Mouse (Mus musculus) ES-Bruce4 (cell line): ENCODE results near the gene Prickle2. TPM values are rescaled to one million over a fixed set of nuclear protein-coding genes. Genes with fewer than 3 reads are reported as not detected.

ENCODE experiments used
- H3K27ac ChIP-seq: 2 replicates; pipeline ENCODE4 v1.5.1; 2012; ENCODE audit warnings: low read length, inconsistent platforms; ENCODE audit not compliant: insufficient read depth
- H3K27me3 ChIP-seq: 2 replicates; pipeline ENCODE4 v1.6.1; 2012; ENCODE audit warnings: mild to moderate bottlenecking, low read length, inconsistent platforms; ENCODE audit not compliant: control insufficient read depth, poor library complexity, insufficient read depth, severe bottlenecking
- H3K36me3 ChIP-seq: 2 replicates; pipeline ENCODE4 v1.6.1; 2012; ENCODE audit warnings: inconsistent platforms, mild to moderate bottlenecking, low read length, moderate library complexity; ENCODE audit not compliant: control insufficient read depth, poor library complexity, insufficient read depth, severe bottlenecking
- H3K4me1 ChIP-seq: one replicate; pipeline ENCODE4 v1.8.1; 2011; ENCODE audit warnings: low read length; ENCODE audit not compliant: control insufficient read depth, insufficient read depth
- H3K4me3 ChIP-seq: 2 replicates; pipeline ENCODE4 v1.5.1; 2011; ENCODE audit warnings: low read depth, mild to moderate bottlenecking, low read length
- H3K9ac ChIP-seq: 2 replicates; pipeline ENCODE4 v1.6.1; 2012; ENCODE audit warnings: low read depth, mild to moderate bottlenecking, inconsistent platforms; ENCODE audit not compliant: poor library complexity, severe bottlenecking
- H3K9me3 ChIP-seq: replicated peaks from 2 replicates; pipeline ENCODE4 v1.6.1; 2012; ENCODE audit warnings: mild to moderate bottlenecking, low read length, inconsistent platforms; ENCODE audit not compliant: control insufficient read depth, poor library complexity, insufficient read depth, severe bottlenecking
- CTCF ChIP-seq: IDR thresholded peaks from one replicate; pipeline ENCODE4 v1.8.1; 2011; ENCODE audit warnings: low read depth, low read length
- EP300 ChIP-seq: IDR thresholded peaks from 2 replicates; pipeline ENCODE4 v1.6.1; 2011; ENCODE audit warnings: low read depth, low read length; ENCODE audit not compliant: insufficient read depth
- POLR2A ChIP-seq: IDR thresholded peaks from one replicate; pipeline ENCODE4 v1.8.1; 2011; ENCODE audit warnings: low read length; ENCODE audit not compliant: insufficient read depth
- polyA plus RNA-seq: library from polyadenylated mRNA; stranded (reverse); fragments of >200 nt; gene quantifications from 2 replicates; pipeline ENCODE4 v1.2.4, GENCODE M21; 2011; ENCODE audit warnings: low read depth; ENCODE audit not compliant: missing spikeins, insufficient read depth, insufficient read length

Prickle2 gene
- polyA plus RNA-seq, 1 experiment: 3.3 TPM

DNA sequence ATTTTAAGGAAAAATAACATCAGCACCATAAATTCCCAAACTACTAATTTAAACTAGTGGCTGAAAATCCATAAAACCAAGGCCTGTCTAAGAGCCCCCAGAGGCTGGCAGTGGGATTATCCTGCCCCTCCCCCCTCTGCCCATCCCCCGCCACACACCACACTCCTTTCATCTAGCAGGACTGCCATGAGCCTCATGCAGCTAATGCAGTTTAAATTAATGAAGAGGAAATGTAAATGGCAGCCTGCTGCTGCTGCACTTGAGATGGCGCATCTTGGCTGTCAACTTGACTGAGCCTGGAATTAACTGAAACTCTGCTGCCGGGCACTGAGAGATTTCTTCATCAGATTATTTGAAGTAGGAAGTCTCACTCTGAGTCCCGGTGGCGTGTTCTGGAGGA lies 298.7 kb downstream of the Prickle2 start:
- no peak for TF ChIP-seq POLR2A
- no peak for TF ChIP-seq CTCF
- TF ChIP-seq EP300: no peak
- Histone ChIP-seq H3K27ac (no peak overlapping the region), H3K36me3 (no peaks in the 10 kb centered on the region), H3K9me3 (no peaks in the 10 kb centered on the region), H3K9ac (no peak overlapping the region), H3K27me3 (no peaks in the 10 kb centered on the region), H3K4me3 (no peak overlapping the region), H3K4me1 (no peaks in the 10 kb centered on the region)

DNA sequence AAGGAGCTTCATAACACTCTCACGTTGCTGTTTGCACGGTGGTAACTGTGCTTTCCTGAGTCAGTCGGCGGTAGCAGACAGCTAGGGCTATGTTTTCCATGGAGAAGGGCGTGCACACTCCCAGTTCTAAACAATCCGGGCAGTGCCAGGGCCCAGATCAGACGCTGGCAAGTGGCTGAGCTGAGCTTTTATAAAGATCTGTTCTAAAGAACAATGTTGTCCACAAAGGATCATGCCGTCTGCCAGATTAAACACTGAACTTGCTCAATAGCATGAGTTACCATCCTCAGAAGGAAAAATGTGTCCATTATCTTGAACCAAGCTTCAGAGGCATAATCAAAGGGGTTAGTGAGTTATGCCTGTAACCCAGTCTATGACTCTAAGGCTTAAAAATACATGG lies 300.4 kb downstream of the Prickle2 start:
- TF ChIP-seq EP300 (no peak), POLR2A (no peak), CTCF (no peak)
- Histone ChIP-seq H3K9ac (no peak overlapping the region), H3K4me3 (no peak overlapping the region), H3K9me3 (no peaks in the 10 kb centered on the region), H3K4me1 (no peaks in the 10 kb centered on the region), H3K27ac (no peak overlapping the region), H3K27me3 (no peaks in the 10 kb centered on the region), H3K36me3 (no peaks in the 10 kb centered on the region)

DNA sequence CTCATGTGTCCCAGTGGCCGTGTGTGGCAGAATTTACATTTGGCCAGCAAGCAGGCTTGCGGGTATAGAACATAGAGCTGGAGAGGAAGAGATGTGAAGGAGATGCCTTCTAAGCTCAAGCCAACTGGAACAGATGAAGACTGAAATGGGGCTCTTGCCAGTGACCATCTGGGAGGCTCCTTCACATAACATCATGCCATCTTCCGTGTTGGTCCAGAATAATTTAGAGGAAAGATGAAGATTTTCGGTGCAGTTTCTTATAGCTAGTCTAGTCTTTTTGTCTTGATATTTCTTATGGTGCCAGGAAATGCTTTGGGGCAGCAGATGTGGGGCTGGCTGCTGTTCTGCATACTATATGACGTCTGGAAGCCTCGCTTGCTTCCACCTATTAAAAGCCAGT lies 308.1 kb downstream of the Prickle2 start:
- Histone ChIP-seq H3K4me1 (no peaks in the 10 kb centered on the region), H3K9ac (no peak overlapping the region), H3K27me3 (no peaks in the 10 kb centered on the region), H3K4me3 (no peak overlapping the region), H3K27ac (no peak overlapping the region), H3K36me3 (no peaks in the 10 kb centered on the region), H3K9me3 (no peaks in the 10 kb centered on the region)
- TF ChIP-seq POLR2A: no peak
- no peak for TF ChIP-seq EP300
- no peak for TF ChIP-seq CTCF

DNA sequence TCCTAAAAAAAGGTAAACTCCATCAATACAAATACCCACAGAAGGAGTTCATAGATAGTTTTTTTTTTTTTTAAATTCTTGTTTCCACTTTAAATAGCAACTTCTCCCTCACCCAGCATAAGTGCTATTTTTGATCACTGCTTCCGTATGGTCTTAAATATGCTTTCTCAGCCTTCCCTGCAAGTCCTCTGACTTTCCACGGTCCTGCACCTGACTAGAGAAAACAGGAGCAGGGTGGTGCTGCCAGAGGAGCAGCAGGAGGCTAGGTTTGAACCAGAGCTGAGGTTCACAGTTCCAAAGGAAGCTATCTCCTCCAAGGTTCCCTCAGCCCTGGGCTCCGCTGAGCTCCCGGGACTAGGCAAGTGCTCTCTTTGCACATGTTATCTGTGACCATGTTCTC lies 310.4 kb downstream of the Prickle2 start:
- H3K9me3 ChIP-seq: no peaks in the 10 kb centered on the region

DNA sequence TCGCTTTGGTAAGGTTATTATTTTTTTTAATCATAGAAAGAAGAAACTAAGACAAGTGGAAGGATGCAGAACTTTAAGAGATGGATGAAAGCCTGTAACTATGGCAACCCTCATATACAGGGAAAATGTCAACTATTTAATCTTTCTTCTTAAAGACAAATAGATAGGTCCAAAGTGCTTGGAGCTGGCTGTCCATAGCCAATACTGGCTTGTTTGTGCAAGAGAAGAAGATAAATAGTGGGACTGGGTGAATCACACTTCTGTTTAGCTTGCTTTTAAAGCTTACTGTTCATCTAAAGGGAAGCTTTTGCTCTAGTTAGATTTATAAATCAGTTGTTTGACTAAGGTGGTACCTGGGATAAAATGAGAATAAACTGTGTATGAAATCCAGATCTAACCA lies 310.8 kb downstream of the Prickle2 start:
- no peak for TF ChIP-seq CTCF
- TF ChIP-seq EP300: no peak
- no peak for TF ChIP-seq POLR2A
- H3K27me3 ChIP-seq: no peaks in the 10 kb centered on the region
- no peak overlapping the region for H3K4me3 ChIP-seq
- no peaks in the 10 kb centered on the region for H3K36me3 ChIP-seq
- no peaks in the 10 kb centered on the region for H3K9me3 ChIP-seq
- no peak overlapping the region for H3K9ac ChIP-seq
- H3K27ac ChIP-seq: no peak overlapping the region
- no peaks in the 10 kb centered on the region for H3K4me1 ChIP-seq

More for the DNA sequence above, 310.4 kb downstream of the Prickle2 start:
- Histone ChIP-seq H3K4me3 (no peak overlapping the region), H3K36me3 (no peaks in the 10 kb centered on the region), H3K9ac (no peak overlapping the region), H3K27ac (no peak overlapping the region), H3K27me3 (no peaks in the 10 kb centered on the region), H3K4me1 (no peaks in the 10 kb centered on the region)
- no peak for TF ChIP-seq POLR2A
- no peak for TF ChIP-seq EP300
- no peak for TF ChIP-seq CTCF

DNA sequence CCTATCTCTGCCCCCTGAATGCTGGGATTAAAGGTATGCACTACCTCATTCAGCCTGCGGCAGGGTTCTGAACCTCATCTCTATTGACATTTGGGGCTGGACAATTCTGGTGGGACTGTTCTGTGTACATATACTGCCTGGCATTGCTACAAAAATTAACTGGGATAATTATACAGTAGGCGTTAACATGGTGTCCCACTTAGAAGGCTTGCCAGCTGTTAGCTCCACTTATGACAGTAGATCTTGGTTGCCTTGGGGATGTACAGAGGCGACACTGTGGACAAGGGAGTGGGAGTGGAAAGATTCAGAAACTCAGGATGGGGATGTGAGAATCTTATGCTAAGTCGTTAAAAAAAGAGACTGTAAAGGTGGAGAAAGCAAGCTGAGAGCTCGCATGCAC lies 311.3 kb downstream of the Prickle2 start:
- Histone ChIP-seq H3K27me3 (no peaks in the 10 kb centered on the region), H3K9me3 (no peaks in the 10 kb centered on the region), H3K27ac (no peak overlapping the region), H3K4me3 (no peak overlapping the region), H3K4me1 (no peaks in the 10 kb centered on the region), H3K9ac (no peak overlapping the region), H3K36me3 (no peaks in the 10 kb centered on the region)
- TF ChIP-seq CTCF: no peak
- no peak for TF ChIP-seq POLR2A
